Mouse (Mus musculus) lung, adult 2 months (tissue): Measurements from ENCODE around the gene Cntnap5c.

Experiments used
- CTCF ChIP-seq: fragments of 200-500 bp; IDR thresholded peaks from 2 replicates; pipeline ENCODE4 v1.5.1; 2011; ENCODE audit warnings: mild to moderate bottlenecking, low read length, control low read depth; ENCODE audit not compliant: insufficient read depth
- POLR2A ChIP-seq: fragments of 200-500 bp; IDR thresholded peaks from 2 replicates; pipeline ENCODE4 v1.6.1; 2011; ENCODE audit warnings: low read depth, mild to moderate bottlenecking, control low read depth, low read length, borderline replicate concordance; ENCODE audit errors: extremely low read depth

DNA sequence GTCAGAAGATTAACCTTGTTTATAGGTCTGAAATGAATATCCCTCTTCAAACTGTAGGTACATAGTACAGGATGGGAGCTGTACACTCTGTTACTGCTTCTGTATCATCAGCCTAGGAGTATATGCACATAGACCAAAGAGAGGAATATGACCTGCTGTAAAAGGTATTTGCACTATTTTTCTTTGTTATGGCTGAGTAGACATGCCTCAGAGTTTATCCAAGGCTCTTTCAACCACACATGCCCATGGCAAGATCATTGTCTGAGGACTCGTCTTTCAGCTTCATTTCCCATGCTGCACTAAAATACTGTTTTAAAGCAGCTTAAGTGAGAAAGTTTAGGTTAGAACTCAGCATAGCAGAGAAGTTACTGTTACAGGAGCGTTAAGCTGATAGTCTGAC is 498.7 kb downstream of the Cntnap5c start:
- no peak for TF ChIP-seq CTCF
- TF ChIP-seq POLR2A, result no peak
